Mouse (Mus musculus) olfactory bulb, adult 2 months (tissue): ENCODE data around the gene Ndufs3.

ENCODE experiments used
- CTCF ChIP-seq: fragments of 200-500 bp; IDR thresholded peaks from 2 replicates; pipeline ENCODE4 v1.5.1; 2012; ENCODE audit warnings: low read depth, mild to moderate bottlenecking, low read length, moderate library complexity; ENCODE audit not compliant: insufficient read depth
- POLR2A ChIP-seq: fragments of 200-500 bp; IDR thresholded peaks from 2 replicates; pipeline ENCODE4 v1.6.1; 2012; ENCODE audit warnings: mild to moderate bottlenecking, low read depth, low read length, moderate library complexity; ENCODE audit not compliant: insufficient read depth

- TF ChIP-seq CTCF (no peak), POLR2A (no peak)
Measured at GRCm38 (mm10) chr2:90903398-90903797, 1.2 kb downstream of the Ndufs3 start.
